Mouse (Mus musculus) frontal cortex, adult 2 months (tissue): ENCODE results near the gene Hist1h4f. TPM values are rescaled to one million over a fixed set of nuclear protein-coding genes. Genes with fewer than 3 reads are reported as not detected.
"Not testable (repeated sequence)": the region's sequence is repeated elsewhere in the genome, so short reads cannot be mapped to it uniquely, and the experiment has no call there.

Source experiments
- DNase-seq, 2 experiments: peaks; one replicate each; pipeline ENCODE4 v3.0.0; 2022; ENCODE audit warnings: low spot score in 1 of 2; ENCODE audit errors: extremely low spot score in 1 of 2
- polyA plus RNA-seq: library from polyadenylated mRNA; depleted of rRNA; stranded (reverse); fragments of >200 nt; gene quantifications from 2 replicates; pipeline ENCODE4 v1.2.3, GENCODE M21; 2012; rRNA removed

The Hist1h4f gene
- 2.8 and 3.7 TPM in 2 replicates for polyA plus RNA-seq

DNA sequence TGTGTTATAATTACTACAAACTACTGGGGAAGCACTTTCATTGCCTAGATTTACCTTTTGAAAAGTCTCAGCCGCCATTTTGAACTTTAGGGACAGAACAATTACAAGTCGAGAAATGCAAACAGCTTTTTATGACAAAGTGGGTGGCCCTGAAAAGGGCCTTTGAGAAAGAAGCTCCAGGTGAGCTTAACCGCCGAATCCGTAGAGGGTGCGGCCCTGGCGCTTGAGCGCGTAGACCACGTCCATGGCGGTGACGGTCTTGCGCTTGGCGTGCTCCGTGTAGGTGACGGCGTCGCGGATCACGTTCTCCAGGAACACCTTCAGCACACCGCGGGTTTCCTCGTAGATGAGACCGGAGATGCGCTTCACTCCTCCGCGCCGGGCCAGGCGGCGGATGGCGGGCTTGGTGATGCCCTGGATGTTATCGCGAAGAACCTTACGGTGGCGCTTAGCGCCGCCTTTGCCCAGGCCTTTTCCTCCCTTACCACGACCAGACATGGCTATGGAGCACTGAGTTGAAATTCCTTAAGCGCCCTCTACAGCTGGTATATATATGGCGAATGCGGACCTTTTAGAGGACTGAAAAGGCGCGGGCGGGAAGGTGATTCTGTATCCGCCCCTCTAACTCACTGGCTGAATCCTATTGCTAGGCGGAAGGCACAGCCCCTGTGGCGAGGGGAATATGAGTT lies at the start of gene Hist1h4f:
Hist1h4f (minus strand) TSS at position 503 of the 689 bp plus-strand sequence.
- peak; percentile 93 to 96 for DNase-seq

DNA sequence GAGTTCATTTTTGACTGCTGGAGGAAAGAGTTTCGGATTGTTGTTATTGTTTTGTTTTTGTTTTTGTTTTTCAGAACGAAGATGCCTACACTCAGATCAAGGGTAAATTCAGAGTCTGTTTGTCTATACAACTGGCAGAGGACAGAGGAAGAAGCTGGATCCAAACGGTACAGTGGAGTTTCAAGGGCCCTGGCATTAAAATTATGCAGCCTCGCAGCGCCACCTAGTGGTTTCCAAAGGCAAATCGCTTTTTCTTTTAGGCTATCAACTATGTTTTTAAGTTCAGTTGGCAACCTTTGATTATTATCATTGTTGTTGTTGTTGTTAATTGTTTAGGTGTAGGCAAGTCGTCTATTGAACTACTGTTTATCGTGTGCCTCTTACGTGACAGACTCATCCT lies 46.5 kb upstream of the Hist1h4f start:
- peak in 1 of 2 experiments; percentile 86 for DNase-seq

DNA sequence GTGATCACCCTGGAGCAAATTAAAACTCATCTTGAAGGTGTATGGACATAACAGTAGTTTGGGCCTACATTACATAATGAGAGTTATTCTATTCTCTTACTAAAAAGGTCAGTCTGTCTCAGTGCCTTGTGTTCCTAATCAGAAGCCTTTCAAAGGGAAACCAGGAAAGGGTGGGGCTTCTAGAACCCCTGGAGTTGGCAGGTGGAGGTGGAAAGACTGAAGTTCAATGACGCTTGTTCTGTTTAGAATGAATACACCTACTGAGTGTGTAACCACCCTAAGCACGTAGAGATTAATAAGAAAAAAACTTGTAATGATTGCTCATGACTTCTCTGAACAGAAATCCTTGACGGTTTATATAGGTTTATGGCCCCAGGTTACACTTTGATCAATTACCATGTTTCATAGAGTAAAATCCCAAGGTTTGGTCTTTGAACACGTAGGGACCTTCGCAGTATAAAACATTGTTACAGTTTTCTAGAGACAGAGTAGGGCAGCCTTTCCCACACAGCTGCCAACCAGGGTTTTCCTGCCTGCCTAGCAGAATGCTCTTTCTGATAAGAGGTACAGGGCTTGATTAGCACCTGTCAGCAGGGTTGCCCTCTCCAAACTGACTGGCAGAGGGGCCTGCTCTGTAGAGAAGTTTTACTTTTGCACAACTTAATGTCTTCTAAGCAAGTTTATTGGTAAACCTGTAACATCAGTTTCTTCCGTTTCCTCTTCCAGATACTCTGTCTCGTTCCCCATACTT lies 44.3 kb upstream of the Hist1h4f start:
- DNase-seq: no peak

DNA sequence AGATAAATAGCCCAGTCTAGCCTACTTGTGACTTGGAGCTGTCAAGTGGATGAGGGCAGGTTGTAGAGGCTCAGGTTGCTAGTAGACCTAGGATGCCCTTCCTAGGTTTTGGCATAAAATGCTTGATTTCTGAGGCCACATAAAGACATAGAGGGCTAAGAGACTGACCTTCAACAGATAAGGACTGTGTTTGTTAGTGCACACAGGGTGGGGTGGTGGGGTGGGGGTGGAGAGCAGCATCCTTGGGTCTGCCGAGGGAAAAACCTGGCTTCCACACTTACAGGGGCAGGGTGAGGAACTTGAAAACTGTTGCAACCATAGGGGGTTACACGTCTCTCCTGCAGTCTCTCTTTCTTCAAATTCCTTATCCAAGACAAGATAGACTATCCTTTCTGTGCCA lies 43.7 kb upstream of the Hist1h4f start:
- no peak for DNase-seq

DNA sequence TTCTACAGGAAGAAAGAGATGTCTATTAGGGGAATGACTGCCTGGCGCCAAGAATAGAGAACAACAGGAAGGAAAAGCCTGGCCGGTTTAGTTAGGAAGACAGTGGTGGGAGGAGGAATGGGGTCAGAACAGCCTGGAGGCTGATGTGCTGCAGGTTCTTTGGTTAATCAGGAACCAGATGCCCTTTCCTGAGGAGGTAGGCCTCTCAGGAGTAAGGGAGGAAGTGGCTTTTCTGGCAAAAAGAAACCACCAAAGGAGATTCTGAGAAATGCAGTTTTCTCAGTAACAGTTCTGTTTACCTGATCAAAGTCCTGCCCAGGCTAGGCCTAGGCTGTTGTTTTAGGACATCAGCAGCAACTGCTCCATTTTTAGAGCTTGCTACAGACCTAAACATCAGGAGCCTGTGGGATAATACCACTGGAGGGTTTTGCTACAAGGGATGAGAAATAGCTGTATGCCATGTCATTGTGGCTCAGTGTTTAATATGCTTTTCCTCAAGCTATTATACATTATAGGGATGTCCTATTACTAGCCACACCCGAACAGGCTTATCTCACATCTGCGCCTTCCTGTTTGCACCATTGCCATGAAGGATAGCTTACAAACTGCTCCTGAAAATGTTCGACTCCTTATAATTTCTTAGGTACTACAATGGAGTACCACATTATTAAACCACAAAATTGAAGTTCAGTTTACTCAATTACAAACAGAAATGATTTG lies 41.8 kb upstream of the Hist1h4f start:
- no peak for DNase-seq

DNA sequence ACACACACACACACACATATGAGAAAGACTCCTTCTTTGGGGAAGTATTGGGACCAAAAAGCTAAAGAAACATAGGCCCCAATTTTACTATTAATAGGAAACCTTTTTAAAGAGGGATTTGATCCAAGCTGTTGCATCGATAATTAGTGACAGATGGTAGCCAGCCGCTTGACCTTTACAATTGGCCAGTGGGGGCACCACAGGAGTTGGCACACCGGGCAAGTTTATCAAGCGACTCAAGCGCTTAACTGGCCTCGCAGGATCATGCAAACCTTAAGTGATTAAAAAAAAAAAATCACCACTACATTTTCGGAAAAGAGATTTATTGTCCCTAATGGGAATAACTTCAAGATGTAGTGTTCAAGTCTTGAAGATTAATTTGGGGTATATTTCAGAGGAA lies 41.2 kb upstream of the Hist1h4f start:
- DNase-seq: no peak

DNA sequence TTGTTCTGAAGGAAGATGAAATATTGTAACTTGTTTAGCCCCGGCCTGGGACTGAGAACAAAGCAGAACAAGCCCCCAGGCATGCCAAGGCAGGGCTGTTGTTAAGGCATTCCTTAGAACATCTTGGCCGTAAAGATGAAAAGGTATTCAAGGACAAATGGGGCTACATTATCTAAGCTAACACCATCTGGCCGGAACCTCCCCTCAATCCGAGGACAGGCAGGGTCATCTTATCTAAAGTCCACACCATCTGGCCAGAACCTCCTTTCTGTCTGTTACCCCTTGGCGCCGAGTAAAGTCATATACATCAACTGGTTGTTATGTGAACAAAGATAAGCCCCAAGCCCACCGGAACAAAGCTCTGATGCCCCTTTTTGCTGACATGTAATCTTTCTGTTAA lies 40.4 kb upstream of the Hist1h4f start:
- DNase-seq: not testable (repeated sequence)

DNA sequence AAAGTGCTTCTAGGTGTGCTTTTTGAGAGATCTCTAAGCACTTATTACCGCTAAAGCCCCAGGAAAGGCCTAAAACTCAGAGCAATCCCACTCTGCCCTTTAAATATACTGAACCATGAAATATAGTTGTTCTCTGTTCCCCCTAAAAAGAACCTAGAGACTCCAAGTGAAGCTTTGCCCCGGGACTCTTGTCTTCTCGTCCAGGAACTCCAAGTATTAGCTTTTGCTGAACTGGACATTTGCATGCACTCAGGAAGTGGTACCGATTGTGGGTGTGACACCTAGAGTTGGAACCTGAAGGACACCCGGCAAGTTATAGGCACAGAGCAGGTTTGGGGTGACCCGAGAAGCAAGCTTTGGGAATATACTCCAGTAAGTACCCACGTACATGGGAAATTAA lies 39.8 kb upstream of the Hist1h4f start:
- no peak for DNase-seq

DNA sequence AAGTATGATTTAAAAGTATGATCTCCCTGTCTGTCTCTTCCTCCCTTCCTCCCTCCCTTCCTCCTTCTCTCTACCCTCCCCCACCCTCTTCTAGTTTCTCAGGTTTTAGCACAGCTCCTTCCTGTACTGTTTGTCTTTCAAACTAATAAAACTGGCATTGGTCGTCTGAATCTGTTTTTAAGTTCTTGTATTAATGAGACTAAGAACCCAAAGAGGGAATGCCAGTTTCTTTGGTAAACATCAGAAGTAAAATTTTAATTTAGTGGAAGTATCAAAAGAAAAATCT lies 35.4 kb upstream of the Hist1h4f start:
- no peak for DNase-seq

DNA sequence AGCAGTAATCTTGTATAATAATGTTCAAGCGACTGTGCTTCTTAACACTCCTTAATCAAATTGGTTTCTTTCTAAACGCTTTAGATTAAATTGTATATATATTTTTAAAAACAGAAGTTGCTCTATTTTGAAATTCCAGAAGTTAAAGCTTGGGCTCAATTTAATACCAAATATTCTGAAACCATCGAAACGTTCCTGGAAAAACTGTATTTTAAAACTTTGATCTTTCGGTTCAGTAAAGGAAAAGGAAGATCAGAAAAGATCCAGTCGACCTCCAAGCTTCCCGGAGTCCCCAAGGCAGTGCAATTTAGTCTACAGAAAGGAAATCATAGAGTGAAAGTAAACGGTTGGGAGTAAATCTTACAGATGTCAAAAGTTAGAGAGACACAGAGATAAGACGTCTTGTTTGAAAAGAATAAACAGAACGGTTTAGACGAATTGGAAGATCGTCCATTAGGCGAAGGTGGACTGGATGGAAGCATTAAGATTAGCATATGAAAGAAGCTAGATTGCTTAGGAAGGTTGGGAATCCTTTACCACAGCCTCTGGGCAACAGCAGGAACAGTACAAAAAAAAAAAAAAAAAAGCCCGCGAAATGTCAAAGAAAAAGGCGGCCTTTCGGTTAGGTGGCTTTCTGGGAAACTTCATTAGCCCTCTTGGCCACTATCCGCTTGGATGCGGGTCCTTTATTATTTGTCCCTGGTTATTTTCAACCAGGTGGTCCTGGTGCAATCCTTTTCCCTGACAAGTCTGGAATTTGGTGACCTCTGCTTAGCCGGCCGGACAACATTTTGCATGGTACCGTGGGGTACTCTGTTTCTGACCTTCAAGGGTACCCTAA lies 34.9 kb upstream of the Hist1h4f start:
- DNase-seq: no peak

DNA sequence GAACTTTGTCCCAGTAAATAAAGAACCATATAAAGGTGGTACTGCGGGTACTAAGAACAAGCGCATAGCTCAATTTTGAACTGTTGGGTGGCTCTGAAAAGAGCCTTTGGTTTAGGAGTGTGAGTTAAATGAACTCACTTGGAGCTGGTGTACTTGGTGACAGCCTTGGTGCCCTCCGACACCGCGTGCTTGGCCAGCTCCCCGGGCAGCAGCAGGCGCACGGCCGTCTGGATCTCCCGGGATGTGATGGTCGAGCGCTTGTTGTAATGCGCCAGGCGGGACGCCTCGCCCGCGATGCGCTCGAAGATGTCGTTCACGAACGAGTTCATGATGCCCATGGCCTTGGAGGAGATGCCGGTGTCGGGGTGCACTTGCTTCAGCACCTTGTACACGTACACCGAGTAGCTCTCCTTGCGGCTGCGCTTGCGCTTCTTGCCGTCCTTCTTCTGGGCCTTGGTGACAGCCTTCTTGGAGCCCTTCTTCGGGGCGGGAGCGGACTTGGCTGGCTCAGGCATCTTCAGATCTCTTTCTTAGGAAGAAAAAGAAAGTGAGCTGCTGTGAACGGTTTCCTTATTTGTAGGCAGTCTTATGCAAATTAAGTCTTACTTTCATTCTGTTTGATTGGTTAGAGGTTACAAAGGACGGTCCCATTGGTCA lies 34.1 kb upstream of the Hist1h4f start:
- peak; percentile 77 to 95 for DNase-seq

DNA sequence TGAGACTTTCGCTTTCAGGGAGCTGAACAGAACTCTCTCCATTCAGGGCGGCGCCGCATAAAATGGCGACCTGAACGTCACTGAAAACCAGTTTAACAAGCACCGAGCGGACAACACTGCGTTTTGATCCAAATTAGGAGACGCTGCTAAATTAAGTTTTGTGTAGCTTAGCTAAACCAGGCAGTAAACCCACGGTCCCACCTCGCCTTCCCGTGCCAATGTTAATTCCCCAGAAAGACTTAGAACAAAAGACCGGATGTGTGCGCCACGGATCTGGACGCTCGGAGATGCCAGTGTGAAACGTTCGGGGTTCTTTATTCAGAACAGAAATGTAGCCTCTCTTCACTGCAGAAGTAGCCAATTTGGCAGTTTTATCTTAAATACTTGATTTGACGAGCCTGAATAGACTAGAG lies 33.6 kb upstream of the Hist1h4f start:
- peak; percentile 56 to 78 for DNase-seq

DNA sequence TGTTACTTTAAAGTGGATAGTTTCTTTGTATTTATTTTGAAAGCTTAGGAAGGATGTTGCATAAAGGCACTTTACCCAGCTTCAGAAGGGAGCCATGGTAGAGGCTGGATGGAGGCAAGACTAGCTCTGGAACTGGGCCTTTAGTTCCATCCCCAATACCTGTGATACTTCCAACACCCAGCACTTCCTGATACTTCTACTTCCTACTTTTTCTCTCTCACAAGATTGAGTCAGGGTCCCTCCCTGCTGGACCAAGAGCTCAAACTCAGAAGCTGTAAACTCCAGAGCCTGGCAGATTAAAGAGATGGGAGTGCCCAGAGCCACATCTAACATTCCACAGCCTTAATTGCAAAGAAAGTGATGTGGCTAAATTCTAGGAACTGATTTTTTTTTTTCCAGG lies 32.9 kb upstream of the Hist1h4f start:
- no peak for DNase-seq

DNA sequence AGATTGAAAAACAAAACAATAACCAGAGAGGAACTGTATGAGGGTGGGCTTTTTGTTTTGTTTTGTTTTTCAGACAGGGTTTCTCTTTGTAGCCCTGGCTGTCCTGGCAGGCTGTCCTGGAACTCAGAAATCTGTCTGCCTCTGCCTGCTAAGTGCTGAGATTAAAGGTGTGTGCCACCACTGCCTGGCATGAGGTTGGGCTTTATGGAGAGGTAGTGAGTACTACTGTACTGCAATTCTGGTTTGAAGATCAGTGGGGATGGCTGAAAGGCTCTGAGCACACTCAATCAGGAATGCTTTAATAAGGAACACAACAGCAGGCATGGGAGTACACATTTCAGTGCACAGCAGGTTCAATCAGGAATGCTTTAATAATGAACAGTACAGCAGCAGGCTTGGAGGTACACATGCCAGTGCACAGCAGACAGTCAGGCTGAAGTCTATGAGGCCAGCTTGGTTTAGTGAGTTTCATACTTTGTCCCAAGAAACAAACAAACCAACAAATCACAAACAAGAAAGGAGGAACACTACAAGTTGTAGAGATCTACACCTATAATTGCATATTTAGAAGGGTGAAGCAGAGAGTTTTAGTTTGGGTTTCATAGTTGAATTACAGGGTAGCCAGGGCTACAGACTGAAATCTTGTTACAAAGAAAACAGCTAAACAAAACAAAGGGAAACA lies 32.1 kb upstream of the Hist1h4f start:
- no peak for DNase-seq

DNA sequence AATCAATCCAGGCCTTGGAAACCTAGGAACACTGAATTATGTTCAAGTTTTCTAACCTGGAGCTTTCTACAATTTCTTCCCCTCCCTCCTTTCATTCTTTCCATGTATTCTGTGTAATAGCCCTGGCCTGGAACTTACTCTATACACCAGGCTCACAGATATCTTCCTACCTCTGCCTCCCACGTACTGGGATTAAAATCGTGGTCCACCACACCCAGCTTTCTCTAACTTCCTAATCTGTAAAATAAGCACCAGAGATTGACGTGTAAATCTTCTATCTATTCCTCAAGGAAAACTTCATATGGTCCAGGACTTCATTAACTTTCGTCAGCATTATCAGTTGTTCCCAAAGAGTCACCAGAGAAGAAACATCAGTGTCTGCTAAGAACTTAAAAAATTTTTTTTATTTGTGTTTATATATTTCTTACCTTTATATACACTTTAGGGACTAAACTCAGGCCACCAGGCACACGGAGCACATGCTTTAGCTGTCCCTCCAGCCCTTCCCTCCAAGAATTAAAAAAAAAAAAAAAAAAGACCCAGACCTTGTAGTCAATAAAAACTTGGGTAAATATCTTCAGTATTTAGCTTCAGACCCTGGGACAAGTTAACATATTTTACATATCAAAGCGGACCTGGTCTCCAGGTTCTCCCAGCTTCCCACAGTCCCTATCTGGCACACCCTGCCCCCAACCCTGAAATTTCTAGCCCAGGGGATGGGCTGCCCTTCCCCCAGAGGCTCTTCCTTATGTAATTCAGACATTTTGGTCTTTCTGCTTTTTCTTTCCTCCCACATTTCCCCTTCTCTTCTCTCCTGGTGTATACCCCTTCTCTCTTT lies 31.0 kb upstream of the Hist1h4f start:
- DNase-seq: no peak

DNA sequence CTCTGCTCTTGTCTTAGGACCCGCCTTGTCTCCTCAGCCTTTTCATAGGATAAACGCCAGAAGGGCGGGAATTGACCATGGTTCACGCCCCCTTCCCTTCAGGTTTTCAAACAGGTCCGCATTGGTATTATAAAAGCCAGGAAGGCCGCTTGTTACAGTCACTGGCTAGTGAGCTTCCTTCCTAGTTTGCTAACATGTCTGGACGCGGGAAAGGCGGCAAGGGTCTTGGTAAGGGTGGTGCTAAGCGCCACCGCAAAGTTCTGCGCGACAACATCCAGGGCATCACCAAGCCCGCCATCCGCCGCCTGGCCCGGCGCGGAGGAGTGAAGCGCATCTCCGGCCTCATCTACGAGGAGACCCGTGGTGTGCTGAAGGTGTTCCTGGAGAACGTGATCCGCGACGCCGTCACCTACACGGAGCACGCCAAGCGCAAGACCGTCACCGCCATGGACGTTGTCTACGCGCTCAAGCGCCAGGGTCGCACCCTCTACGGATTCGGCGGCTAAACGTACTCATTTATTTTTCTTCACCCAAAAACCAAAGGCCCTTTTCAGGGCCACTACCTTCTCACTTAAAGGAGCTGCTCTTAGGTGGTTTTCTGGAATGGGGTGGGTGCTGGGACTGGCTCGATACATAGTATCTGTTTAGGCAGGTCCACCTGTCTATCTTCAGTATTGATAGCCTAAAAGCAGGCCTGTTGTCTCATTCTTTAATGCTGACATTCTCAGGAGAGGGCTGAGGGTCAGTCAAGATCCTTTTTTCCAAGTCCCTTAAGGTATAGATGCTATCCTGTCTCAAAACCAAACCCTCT lies 30.2 kb upstream of the Hist1h4f start, which contains the start of gene Hist1h4d:
Hist1h4d (plus strand) TSS at position 191 of the 811 bp plus-strand sequence.
- DNase-seq: peak; percentile 98 to 100

DNA sequence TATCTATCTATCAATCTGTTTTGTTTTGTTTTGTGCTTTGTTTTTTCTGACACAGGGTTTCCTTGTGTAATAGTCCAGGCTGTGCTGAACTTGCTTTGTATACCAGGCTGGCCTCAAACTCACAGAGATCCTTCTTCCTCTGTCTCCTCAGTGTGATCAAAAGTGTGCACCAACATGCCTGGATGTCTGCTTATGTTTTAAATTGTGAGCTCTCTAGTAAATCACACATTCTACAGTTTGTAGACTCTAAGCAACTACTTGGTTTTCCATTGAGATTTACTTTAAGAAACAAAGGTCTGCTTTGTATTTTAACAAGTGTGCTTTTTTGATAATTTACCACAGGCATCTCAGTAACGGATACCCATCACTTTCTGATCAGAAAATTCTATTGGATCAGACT lies 26.4 kb upstream of the Hist1h4f start:
- no peak for DNase-seq
